Mouse (Mus musculus): ENCODE measurements around the gene Muc16.
A peak's percentile ranks its signal among the peaks of the same experiment; 100 is the strongest.

Gene Muc16

GRCm38 (mm10) chr9:18674480-18675154 is at the start of gene Muc16:
Gene Muc16, minus strand, starts transcription at chr9:18674530.
- no peak for DNase-seq (ENCODE audit: low read depth)

- DNase-seq (ENCODE audit: low read depth) = no peak
These were observed 48.4 kb upstream of the Muc16 start for GRCm38 (mm10) chr9:18722712-18723099.

- DNase-seq (ENCODE audit: low read depth) = no peak
These were observed 47.8 kb upstream of the Muc16 start for GRCm38 (mm10) chr9:18721931-18722711.

- DNase-seq (ENCODE audit: low read depth) = no peak
These were observed 46.7 kb upstream of the Muc16 start for GRCm38 (mm10) chr9:18721011-18721410.

GRCm38 (mm10) chr9:18705628-18706027 is 31.3 kb upstream of the Muc16 start:
- DNase-seq (ENCODE audit: low read depth) = no peak

GRCm38 (mm10) chr9:18598366-18598765 is 76.0 kb downstream of the Muc16 start:
- no peak for DNase-seq (ENCODE audit: low read depth)

- DNase-seq (ENCODE audit: low read depth) = no peak
These were observed 166.2 kb downstream of the Muc16 start for GRCm38 (mm10) chr9:18508098-18508497.

- DNase-seq (ENCODE audit: low read depth) = no peak
These were observed 196.2 kb downstream of the Muc16 start, which contains the start of the genes Zfp558 and Mbd3l1 for GRCm38 (mm10) chr9:18478168-18478567. Gene Zfp558, minus strand, starts transcription at chr9:18478268. Gene Mbd3l1, plus strand, starts transcription at chr9:18478359.

- DNase-seq (ENCODE audit: low read depth) = peak; percentile 43
These were observed 200.8 kb downstream of the Muc16 start for GRCm38 (mm10) chr9:18473324-18474128.

- no peak for DNase-seq (ENCODE audit: low read depth)
These were observed 206.3 kb downstream of the Muc16 start for GRCm38 (mm10) chr9:18468005-18468404.

GRCm38 (mm10) chr9:18467350-18467749 is 207.0 kb downstream of the Muc16 start:
- DNase-seq (ENCODE audit: low read depth) = no peak

GRCm38 (mm10) chr9:18456520-18456919 is 217.8 kb downstream of the Muc16 start:
- no peak for DNase-seq (ENCODE audit: low read depth)
